Mouse (Mus musculus) cortical plate, adult 2 months (tissue): Measurements from ENCODE around the gene Mphosph6.

ENCODE experiments used
- CTCF ChIP-seq: fragments of 200-500 bp; IDR thresholded peaks from 2 replicates; pipeline ENCODE4 v1.5.1; 2011; ENCODE audit warnings: mild to moderate bottlenecking, control low read depth, low read length; ENCODE audit not compliant: insufficient read depth; ENCODE audit errors: extremely low read depth
- POLR2A ChIP-seq: fragments of 200-500 bp; IDR thresholded peaks from 2 replicates; pipeline ENCODE4 v1.6.1; 2011; ENCODE audit warnings: mild to moderate bottlenecking, low read length, control low read depth; ENCODE audit not compliant: insufficient read depth; ENCODE audit errors: extremely low read depth

DNA sequence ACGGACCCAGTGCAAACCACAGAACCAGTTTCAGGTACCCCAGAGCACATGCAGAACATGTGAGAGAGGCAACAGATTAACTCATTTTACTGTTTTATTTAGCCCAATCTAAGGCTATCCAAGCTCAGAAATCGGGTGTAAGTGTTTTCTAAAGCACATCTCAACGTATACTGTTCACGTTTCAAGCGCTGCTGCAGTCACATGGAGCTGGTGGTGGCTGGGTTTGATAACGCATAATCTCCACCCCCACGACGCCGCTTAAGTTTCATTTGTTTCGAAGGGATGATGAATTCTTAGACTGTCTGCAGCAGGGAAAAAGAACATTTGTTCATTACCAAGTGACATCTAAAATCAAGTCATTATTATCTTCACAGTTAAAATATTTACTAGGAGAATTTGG lies 48.7 kb upstream of the Mphosph6 start:
- TF ChIP-seq CTCF = no peak
- no peak for TF ChIP-seq POLR2A
